Mouse (Mus musculus): ENCODE data around the gene Dennd1a. TPM values are rescaled to one million over a fixed set of nuclear protein-coding genes. Genes with fewer than 3 reads are reported as not detected.

Gene Dennd1a
- polyA plus RNA-seq, 1 experiment = 17.5 TPM

DNA sequence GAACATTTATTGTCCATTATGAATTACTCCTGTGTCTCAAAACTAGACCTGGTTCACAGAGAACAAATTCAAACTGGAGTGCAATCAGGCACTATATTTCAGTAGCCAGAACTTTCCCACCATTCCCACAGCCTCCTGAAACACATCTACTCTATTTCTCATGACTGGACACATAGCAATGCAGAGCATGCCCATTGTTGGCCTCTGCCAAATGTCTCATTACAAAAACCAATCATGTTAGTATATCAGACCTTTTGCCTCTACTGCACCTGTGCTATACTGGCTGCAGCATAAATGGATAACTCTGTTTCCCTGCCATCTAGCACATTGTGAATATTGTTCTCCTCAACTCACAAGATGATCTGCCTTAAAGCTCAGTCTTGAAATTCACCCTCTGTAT lies 238.2 kb downstream of the Dennd1a start:
- H3K27me3 ChIP-seq (ENCODE audit: control insufficient read depth, insufficient read depth, low read length) = no peaks in the 10 kb centered on the region
- no peak for TF ChIP-seq CTCF (IDR thresholded peaks at IDR 0.05; ENCODE audit: extremely low read depth, insufficient read depth, insufficient read length, insufficient replicate concordance)
- TF ChIP-seq POLR2A (IDR thresholded peaks at IDR 0.05; ENCODE audit: low read depth, low read length) = no peak
- no peaks in the 10 kb centered on the region for H3K36me3 ChIP-seq (ENCODE audit: control insufficient read depth, insufficient read depth, low read length)
- no peaks in the 10 kb centered on the region for H3K4me1 ChIP-seq (ENCODE audit: control insufficient read depth, insufficient read depth, insufficient read length)
- no peak overlapping the region for H3K27ac ChIP-seq (ENCODE audit: insufficient read depth, low read length)
- no peak for DNase-seq (ENCODE audit: low read depth in 1 of 2, low spot score in 2 of 2)
- no peak overlapping the region for H3K4me3 ChIP-seq (ENCODE audit: extremely low read depth, insufficient read depth, insufficient read length)

DNA sequence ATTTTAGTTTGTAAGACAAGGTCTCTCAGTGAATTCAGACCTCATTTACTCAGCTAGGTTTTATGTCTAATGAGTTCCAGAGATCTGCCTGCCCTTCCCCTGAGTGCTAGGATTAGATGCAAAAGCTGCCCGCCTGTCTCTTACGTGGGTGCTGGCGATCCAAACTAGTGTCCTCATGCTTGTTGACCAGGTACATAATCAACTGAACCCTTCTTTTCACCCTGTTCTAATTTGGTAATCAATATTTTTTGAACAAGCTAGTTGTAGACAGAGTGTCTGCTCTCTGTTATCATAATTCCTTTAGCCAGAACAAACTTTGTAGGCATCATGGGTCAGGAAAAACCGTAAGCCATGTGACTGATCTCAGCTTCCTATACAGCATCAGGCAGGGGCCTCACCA lies 241.9 kb downstream of the Dennd1a start:
- Histone ChIP-seq H3K27me3 (ENCODE audit: control insufficient read depth, insufficient read depth, low read length) (no peaks in the 10 kb centered on the region), H3K4me1 (ENCODE audit: control insufficient read depth, insufficient read depth, insufficient read length) (no peaks in the 10 kb centered on the region), H3K36me3 (ENCODE audit: control insufficient read depth, insufficient read depth, low read length) (no peaks in the 10 kb centered on the region; the same call in 1 of the 2 replicates), H3K4me3 (ENCODE audit: extremely low read depth, insufficient read depth, insufficient read length) (no peak overlapping the region), H3K27ac (ENCODE audit: insufficient read depth, low read length) (no peak overlapping the region)
- WGBS = 97% methylated on average over 4 of the region's 4 CpGs
- no peak for DNase-seq (ENCODE audit: low read depth in 1 of 2, low spot score in 2 of 2)
- no peak for TF ChIP-seq POLR2A (IDR thresholded peaks at IDR 0.05; ENCODE audit: low read depth, low read length)
- TF ChIP-seq CTCF (IDR thresholded peaks at IDR 0.05; ENCODE audit: extremely low read depth, insufficient read depth, insufficient read length, insufficient replicate concordance) = no peak

DNA sequence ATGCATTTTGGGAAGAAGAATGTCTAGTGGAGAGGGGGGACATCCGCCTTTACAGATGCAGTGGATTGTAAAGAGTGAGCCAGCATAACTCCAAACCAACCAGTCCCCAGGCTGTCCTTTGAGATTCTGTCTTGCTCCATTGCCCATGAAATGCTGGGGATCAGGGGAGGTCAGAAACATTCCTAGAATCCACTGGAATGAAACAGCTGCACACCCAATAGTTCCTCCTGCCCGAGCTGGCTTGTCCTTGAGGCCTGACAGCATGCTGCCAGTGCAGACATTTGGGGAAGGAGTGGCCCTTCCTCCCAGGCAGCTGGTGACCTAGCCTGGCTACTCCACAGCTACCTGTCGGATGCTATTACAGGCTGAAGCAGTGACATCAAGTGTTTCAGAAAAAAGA lies 246.3 kb downstream of the Dennd1a start:
- no peak overlapping the region for H3K27ac ChIP-seq (ENCODE audit: insufficient read depth, low read length)
- H3K4me1 ChIP-seq (ENCODE audit: control insufficient read depth, insufficient read depth, insufficient read length) = no peaks in the 10 kb centered on the region
- no peaks in the 10 kb centered on the region; the same call in 1 of the 2 replicates for H3K36me3 ChIP-seq (ENCODE audit: control insufficient read depth, insufficient read depth, low read length)

DNA sequence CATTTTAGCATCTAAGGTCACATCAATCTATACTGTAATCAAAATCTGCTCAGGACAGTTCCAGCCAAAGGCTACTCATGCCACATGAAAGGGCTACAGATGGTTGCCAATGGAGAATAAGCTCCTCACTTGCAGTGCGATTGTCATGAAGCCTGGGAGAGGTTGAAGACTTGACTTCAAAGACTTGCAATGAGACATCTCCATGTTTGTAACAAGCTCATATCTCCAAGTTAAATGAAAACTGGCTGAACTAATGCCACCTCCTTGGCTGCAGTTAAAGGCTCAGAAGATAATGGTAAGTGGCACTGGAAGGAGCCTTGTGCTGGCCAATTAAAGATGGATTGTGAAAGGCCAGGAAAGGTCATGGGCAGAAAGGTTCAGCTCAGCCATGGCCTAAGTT lies 247.6 kb downstream of the Dennd1a start:
- H3K27me3 ChIP-seq (ENCODE audit: control insufficient read depth, insufficient read depth, low read length) = no peaks in the 10 kb centered on the region
- no peaks in the 10 kb centered on the region for H3K4me1 ChIP-seq (ENCODE audit: control insufficient read depth, insufficient read depth, insufficient read length)
- 96% methylated on average over 1 of the region's 1 CpGs for WGBS
- no peak for DNase-seq (ENCODE audit: low read depth in 1 of 2, low spot score in 2 of 2)
- no peak overlapping the region for H3K27ac ChIP-seq (ENCODE audit: insufficient read depth, low read length)
- no peaks in the 10 kb centered on the region; the same call in 1 of the 2 replicates for H3K36me3 ChIP-seq (ENCODE audit: control insufficient read depth, insufficient read depth, low read length)
- H3K4me3 ChIP-seq (ENCODE audit: extremely low read depth, insufficient read depth, insufficient read length) = no peak overlapping the region
- no peak for TF ChIP-seq CTCF (IDR thresholded peaks at IDR 0.05; ENCODE audit: extremely low read depth, insufficient read depth, insufficient read length, insufficient replicate concordance)
- TF ChIP-seq POLR2A (IDR thresholded peaks at IDR 0.05; ENCODE audit: low read depth, low read length) = no peak

More for the DNA sequence above, 246.3 kb downstream of the Dennd1a start:
- Histone ChIP-seq H3K27me3 (ENCODE audit: control insufficient read depth, insufficient read depth, low read length) (no peaks in the 10 kb centered on the region), H3K4me3 (ENCODE audit: extremely low read depth, insufficient read depth, insufficient read length) (no peak overlapping the region)
- 92% methylated on average over 3 of the region's 3 CpGs for WGBS
- TF ChIP-seq POLR2A (IDR thresholded peaks at IDR 0.05; ENCODE audit: low read depth, low read length) (no peak), CTCF (IDR thresholded peaks at IDR 0.05; ENCODE audit: extremely low read depth, insufficient read depth, insufficient read length, insufficient replicate concordance) (no peak)
- DNase-seq (ENCODE audit: low read depth in 1 of 2, low spot score in 2 of 2) = no peak

DNA sequence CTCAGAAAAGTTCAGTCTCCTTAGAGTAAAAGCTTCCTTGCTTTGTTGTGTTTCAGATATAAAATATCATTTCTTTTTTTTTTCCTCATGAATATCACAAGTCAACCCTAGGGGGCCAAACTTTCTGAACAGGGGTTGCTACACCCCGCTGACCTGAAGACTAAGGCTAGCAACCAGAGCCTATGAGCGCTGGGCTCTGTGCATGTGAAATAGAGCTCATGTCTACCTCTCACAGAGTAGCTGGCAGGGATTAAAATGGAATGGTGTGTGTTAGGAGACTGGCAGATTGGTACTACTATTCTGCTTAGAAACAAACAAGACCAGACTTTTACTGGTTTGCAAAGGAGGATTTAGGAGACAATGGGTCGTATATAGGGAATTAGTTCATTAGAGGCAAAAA lies 258.9 kb downstream of the Dennd1a start:
- Histone ChIP-seq H3K36me3 (ENCODE audit: control insufficient read depth, insufficient read depth, low read length) (no peaks in the 10 kb centered on the region), H3K27me3 (ENCODE audit: control insufficient read depth, insufficient read depth, low read length) (no peaks in the 10 kb centered on the region), H3K4me1 (ENCODE audit: control insufficient read depth, insufficient read depth, insufficient read length) (no peaks in the 10 kb centered on the region; the same call in 1 of the 2 replicates), H3K4me3 (ENCODE audit: extremely low read depth, insufficient read depth, insufficient read length) (no peak overlapping the region), H3K27ac (ENCODE audit: insufficient read depth, low read length) (no peak overlapping the region)
- no peak for TF ChIP-seq POLR2A (IDR thresholded peaks at IDR 0.05; ENCODE audit: low read depth, low read length)
- no peak for TF ChIP-seq CTCF (IDR thresholded peaks at IDR 0.05; ENCODE audit: extremely low read depth, insufficient read depth, insufficient read length, insufficient replicate concordance)
- no peak for DNase-seq (ENCODE audit: low read depth in 1 of 2, low spot score in 2 of 2)
- WGBS = 93% methylated on average over 3 of the region's 3 CpGs

DNA sequence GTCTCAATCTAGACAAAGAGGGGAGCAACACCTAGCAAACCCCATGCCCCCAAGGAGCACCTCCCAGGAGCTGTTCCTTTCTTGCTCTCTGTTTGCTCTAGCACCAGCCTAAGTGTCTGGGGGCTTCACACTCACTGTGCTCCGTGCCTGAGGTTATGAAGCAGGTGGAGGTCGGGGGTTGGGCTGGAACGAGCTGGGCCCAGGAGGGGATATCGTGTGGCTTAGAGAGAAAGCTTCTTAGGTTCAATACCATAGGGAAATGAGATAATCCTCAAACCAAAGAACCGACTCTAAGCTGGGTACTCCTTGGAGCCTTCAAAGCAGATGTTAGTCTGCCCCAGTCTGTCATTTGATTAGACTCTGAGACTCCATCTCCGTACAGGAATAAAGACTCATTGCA lies 261.6 kb downstream of the Dennd1a start:
- no peaks in the 10 kb centered on the region; the same call in 1 of the 2 replicates for H3K4me1 ChIP-seq (ENCODE audit: control insufficient read depth, insufficient read depth, insufficient read length)
- no peak overlapping the region for H3K27ac ChIP-seq (ENCODE audit: insufficient read depth, low read length)
- peaks cover 1% of the 10 kb centered on the region; the same call in 1 of the 2 replicates for H3K36me3 ChIP-seq (ENCODE audit: control insufficient read depth, insufficient read depth, low read length)
- 94% methylated on average over 6 of the region's 6 CpGs for WGBS
- no peak overlapping the region for H3K4me3 ChIP-seq (ENCODE audit: extremely low read depth, insufficient read depth, insufficient read length)
- no peak for DNase-seq (ENCODE audit: low read depth in 1 of 2, low spot score in 2 of 2)
- TF ChIP-seq POLR2A (IDR thresholded peaks at IDR 0.05; ENCODE audit: low read depth, low read length) (no peak), CTCF (IDR thresholded peaks at IDR 0.05; ENCODE audit: extremely low read depth, insufficient read depth, insufficient read length, insufficient replicate concordance) (no peak)
- no peaks in the 10 kb centered on the region for H3K27me3 ChIP-seq (ENCODE audit: control insufficient read depth, insufficient read depth, low read length)

DNA sequence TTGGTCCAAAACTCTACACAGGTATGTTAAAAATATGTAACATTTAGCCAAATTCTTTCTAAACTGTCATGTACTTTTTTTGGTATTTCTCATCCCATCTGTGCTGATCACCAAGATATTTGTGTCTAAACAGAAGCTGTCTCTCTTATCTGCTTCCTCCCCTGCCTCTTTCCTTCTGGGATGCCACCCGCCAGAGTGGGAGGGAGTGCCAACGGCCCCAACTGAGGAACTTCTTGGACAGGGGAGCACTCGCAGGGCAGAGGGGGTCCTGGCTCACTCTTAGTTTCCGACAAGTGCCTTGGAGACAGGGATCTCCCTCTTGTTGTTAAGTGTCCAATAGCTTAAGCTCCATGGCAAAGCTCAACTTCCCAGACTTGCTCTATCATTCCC lies 263.5 kb downstream of the Dennd1a start:
- Histone ChIP-seq H3K4me1 (ENCODE audit: control insufficient read depth, insufficient read depth, insufficient read length) (no peaks in the 10 kb centered on the region; the same call in 1 of the 2 replicates), H3K36me3 (ENCODE audit: control insufficient read depth, insufficient read depth, low read length) (peaks cover 1% of the 10 kb centered on the region; the same call in 1 of the 2 replicates), H3K27me3 (ENCODE audit: control insufficient read depth, insufficient read depth, low read length) (no peaks in the 10 kb centered on the region), H3K27ac (ENCODE audit: insufficient read depth, low read length) (no peak overlapping the region), H3K4me3 (ENCODE audit: extremely low read depth, insufficient read depth, insufficient read length) (no peak overlapping the region)
- DNase-seq (ENCODE audit: low read depth in 1 of 2, low spot score in 2 of 2) = no peak
- no peak for TF ChIP-seq POLR2A (IDR thresholded peaks at IDR 0.05; ENCODE audit: low read depth, low read length)
- TF ChIP-seq CTCF (IDR thresholded peaks at IDR 0.05; ENCODE audit: extremely low read depth, insufficient read depth, insufficient read length, insufficient replicate concordance) = no peak
- 80% methylated on average over 4 of the region's 4 CpGs for WGBS

Data from spleen, adult 2 months (tissue).